Mouse (Mus musculus) heart, adult 9 months (tissue): ENCODE measurements around the gene Rhd.
"Not testable (repeated sequence)": the region's sequence is repeated elsewhere in the genome, so short reads cannot be mapped to it uniquely, and the experiment has no call there.

Source experiments
- DNase-seq, 2 experiments: peaks; one replicate each; pipeline ENCODE4 v3.0.0; 2022; ENCODE audit warnings: low spot score in 2 of 2

Rhd gene

DNA sequence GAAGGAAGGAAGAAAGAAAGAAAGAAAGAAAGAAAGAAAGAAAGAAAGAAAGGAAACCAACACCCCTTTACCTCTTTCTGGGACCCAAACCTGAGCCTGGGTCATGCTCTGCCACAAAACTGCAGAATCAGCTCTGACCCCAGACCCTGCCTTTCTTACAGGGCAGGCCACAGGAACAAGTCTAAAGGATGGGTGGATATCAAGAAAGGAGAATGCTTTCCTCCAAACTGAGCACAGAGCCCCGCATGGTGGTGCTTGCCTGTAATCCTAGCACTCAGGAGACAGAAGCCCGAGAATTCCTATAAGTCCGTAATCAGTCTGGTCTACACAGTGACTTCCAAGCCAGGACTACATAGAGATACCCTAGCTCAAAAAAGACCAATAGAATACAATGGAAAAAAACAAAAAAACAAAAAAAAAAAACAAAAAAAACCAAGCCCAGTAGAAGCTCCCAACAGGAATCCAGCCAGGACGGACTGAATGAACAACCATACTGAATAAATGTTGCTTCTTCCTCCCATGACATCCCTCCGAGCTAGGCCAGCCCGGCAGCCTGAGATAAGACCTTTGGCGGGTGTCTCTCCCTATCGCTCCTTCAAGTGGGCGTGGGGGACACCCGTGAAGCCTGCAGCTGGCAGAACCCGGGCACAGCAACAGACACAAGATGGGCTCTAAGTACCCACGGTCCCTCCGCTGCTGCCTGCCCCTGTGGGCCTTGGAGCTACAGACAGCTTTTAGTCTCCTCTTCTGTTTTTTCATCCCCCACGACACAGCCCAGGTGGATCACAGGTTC is at the start of gene Rhd:
Gene Rhd, plus strand, starts transcription at position 600 of the 793 bp plus-strand sequence.
- no peak for DNase-seq

DNA sequence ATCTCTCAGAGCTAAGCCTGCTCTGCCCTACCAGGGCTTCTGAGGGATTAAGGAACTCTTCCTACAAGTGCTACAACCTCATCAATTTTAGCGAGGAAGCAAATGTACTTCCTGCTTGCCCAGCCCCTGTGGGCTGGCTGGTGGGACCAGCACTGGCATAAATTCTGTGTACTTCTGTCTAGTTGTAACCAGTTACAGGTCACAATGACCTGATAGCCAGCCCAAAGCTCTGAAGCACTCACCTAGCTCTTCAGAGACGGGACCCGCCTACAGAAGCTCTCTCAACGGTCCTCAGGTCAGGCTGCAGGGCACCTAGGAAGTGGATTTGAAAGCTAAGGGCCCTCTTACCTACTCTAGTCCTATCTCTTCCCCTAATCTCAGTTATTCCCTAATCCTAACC is 46.6 kb upstream of the Rhd start:
- no peak for DNase-seq

DNA sequence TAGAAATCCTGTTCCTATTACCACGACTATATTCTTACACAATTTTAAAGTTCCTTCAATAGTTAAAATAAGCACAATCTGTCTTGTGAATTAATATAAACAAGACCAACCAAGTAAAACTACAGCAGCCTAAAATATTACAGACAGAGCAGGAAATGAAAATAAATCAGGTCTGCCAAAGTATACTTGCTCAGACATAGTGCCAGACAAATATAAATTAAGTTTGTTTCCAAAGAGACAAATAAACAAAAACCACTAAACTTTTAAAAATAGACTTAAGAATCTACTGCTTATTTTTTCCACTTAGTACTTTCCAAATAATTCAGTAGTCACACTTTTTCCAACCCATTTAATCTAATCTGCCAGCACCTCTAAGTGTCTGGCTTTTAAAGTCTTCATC is 43.3 kb upstream of the Rhd start:
- DNase-seq, result no peak

DNA sequence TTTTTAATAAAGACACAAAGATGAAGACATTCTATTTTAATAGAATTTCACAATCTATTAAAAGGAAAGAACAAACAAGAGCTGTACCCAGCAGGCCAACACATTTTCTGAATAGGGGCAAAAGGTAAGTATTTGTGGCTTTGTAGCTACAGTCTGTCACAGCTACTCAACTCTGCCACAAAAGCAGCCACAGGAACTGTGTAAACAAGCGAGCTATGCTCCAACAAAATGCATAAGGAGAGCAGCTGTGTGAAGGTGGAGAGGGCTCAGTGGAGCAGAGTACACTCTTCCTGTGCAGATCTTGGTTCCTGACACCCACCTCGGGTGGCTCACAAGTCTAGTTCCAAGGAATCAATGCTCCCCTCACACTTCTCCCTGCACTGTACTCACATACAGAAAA is 40.8 kb upstream of the Rhd start:
- DNase-seq, result no peak

DNA sequence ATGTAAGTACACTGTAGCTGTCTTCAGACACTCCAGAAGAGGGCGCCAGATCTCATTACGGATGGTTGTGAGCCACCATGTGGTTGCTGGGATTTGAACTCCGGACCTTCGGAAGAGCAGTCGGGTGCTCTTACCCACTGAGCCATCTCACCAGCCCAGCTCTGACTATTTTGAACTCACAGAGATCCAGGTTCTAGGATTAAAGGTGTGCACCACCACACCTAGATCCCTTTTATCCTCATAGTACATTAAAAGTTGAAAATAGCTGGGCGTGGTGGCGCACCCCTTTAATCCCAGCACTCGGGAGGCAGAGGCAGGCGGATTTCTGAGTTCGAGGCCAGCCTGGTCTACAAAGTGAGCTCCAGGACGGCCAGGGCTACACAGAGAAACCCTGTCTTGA is 38.5 kb upstream of the Rhd start:
- DNase-seq, result not testable (repeated sequence)

DNA sequence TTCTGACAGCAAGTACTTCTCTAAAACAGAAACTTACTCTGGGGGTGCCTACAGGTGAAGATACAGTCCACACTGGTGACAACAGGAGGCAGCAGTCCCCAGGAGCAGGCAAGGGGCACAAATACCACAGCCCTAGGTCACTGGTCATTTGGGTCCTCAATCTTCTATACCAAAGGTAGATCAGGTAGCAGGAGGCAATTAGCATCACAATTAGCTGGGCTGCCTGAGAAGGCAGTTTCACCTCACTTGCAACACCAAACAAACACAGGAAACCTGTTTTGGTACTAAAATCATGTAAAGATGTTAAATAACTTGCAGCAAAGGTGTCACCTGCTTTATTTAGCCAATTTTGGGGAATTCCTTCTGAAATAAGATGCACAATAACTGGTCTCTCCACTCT is 38.0 kb upstream of the Rhd start:
- DNase-seq, result no peak

DNA sequence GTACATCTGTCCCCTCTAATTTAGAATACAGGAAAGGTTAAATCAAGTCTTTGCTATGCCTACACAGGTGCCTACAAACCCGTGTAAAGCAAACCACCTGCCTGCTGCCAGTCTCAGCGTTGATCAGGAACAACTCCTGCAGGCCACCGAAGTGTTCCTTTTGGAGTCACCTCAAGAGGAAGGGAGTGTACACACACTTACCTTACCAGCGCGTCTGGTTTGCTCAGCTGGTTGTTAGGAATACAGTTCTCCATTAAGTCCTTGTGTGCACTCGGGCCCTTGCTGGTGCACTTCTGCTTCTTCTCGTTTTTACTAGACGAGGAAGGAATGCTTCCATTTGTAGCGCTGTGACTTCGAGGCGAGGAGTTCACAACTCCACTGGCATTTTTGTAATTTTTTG is 36.5 kb upstream of the Rhd start:
- DNase-seq, result no peak

DNA sequence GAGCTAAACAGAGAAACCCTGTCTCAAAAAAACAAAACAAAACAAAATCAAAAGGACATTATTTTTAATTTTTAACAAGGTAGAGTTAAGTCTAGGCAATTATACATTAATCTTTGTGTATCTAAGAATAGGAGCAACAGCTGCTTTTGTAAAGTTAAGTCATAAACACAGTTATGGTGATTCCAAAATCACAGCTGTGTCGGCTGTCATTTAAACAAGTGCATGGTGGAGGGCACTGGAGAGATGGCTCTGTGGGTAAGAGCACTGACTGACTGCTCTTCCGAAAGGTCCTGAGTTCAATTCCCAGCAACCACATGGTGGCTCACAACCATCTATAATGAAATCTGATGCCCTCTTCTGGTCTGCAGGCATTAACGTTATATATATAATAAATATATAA is 32.4 kb upstream of the Rhd start:
- DNase-seq, result no peak

DNA sequence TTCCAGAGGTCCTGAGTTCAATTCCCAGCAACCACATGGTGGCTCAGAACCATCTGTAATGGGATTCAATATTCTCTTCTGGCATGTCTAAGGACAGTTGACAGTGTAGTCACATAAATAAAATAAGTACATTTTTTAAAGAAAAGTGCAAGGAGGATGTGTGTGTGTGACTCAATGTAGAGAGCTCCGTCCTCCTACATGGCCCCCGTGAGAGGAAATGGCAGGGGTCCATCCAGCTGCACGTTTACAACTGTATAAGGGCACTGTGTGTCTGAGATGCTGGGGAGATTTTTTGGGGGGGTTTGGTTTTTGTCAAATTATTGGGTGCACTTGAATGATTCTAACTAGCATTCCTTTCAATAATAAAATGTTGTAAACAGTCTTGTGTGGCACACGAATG is 28.9 kb upstream of the Rhd start:
- DNase-seq, result no peak

DNA sequence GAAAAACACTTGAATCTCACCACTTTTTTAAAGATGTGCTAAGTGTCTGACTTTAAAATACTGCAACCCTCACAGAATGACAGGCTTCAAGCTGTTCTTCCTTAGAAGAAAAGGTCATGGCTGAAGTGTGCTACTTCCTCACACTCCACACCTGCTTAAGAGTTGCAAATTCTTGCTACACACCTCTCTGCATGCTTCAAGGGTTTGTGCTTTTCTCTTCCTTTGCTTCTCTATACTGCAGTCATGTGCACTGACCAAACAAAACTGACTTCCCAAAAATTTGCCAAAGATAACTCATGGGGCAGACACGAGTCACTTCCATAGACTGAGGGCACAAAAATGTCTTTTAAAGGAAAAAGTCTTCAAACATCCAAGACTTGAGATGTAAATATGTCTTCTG is 26.1 kb upstream of the Rhd start:
- no peak for DNase-seq

DNA sequence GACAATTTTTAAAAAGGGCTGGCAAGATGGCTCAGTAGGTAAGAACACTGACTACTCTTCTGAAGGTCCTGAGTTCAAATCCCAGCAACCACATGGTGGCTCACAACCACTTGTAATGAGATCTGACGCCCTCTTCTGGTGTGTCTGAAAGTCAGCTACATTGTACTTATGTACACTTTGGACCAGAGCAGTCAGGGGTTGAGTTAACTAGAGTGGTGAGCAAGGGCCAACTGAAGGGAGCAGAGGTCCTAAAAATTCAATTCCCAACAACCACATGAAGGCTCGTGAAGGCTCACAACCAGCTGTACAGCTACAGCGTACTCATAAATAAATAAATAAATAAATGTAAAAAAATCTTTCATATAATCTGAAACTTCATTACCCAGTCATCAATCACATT is 25.6 kb upstream of the Rhd start:
- DNase-seq, result not testable (repeated sequence)

DNA sequence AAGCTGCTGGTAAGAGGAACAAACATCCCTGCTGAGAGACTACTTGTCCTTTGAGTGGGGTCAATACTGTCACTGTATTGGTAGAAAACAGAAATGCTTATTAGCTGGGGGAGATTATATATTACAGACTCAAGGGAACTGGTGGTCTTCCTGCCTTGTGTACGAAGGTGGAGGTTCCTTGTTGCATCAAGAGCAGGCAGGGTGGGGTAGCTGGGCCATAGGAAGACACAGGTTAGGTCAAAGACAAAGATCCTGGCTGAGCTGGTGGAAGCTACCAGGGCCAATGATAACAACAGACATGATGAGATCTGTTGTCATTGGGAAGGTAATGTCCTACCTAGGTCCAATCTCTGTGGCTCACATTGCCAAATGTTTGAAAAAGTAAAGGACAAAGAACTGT is 24.1 kb upstream of the Rhd start:
- no peak for DNase-seq

DNA sequence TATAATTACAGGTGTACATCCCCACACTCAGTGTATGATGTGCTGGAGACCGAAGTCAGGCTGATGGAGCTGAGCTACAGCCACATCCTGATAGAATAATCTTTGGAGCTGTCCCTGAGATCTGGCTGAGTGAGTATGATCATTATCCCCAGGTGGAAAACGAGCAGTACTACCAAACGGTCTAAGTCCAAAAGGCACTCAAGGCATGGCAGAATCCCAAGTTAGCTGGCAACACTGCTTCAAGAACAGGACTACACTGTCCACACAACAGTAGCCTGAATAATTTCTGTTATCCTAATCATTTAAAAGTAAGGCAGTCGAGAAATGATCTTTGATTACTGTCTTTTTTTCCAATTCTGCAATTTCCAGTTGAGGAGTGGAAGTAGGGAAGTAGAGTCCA is 20.8 kb upstream of the Rhd start:
- DNase-seq, result no peak

DNA sequence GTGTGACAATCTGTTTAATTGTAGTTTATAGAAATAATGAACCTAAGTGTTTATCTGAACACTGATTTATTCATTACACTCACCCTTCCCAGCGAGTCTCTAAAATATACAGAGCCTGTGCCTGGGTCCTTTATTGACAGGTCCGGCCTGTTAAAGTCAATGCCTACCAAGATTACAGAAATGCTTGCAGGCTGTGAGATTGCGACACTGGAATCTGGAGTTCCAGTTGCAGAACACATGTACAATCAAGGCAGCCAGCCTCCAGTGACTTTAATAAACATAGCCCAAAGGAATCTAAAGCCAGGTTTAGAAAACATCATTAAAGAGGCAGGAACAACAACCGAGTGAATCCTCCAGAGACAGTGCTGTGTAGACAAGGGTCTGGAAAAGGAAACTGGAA is 16.7 kb upstream of the Rhd start:
- peak in 1 of 2 experiments; percentile 25 for DNase-seq

DNA sequence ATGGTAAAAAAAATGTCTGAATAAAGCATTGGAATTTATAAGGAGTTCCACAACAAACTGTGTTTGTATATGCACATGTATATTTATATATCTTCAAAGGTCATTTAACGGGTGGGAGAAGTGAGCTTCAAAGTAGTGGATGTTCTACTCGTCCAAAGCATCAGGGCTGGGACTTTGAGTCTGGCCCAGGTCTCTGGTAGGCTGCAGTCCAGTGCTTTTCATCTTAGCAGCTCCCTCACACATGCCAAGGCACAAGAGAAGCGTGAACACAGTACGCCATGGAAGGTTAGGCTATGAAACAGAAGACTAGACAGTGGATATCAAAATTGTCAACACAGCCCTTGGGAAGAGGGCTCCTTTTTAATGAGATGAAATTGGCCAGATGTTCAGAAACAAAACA is 13.8 kb upstream of the Rhd start:
- no peak for DNase-seq

DNA sequence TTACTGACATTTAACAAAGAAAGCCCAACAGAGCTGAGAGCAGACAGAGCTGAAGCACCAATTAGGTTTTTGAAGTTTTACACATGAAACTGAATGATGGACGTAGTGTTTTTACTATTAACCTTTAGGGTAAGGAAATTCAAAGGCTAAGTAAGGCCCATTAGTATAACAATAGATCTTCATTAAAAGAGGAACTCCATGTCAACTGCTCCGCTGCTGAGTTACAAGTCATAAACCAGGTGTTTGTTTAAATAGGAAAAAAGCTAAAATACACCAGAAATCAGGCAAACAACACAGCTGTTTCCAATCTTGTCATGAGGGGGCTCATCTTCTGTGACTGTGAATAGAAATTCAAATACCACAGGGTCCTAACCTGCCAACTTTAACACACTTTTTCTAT is 13.1 kb upstream of the Rhd start:
- DNase-seq, result no peak

DNA sequence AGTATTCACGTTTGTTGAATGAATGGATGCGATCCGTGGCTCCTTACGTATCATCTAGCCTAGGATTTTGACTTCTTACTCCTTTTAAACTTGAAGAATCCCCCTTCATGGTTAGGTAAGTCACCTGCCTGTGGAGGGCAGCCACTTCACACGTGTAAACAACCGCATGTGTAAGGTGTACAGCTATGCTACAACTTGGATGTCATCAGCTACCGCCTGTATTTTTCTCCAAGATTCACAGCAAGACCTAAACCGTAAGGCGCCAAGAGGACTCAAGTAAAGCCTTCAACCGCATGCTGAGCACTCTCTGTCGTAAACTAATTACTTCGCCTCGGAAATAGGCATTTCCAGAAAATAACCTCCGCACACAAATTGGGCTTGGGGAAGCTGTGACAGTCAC is 12.5 kb upstream of the Rhd start:
- no peak for DNase-seq

DNA sequence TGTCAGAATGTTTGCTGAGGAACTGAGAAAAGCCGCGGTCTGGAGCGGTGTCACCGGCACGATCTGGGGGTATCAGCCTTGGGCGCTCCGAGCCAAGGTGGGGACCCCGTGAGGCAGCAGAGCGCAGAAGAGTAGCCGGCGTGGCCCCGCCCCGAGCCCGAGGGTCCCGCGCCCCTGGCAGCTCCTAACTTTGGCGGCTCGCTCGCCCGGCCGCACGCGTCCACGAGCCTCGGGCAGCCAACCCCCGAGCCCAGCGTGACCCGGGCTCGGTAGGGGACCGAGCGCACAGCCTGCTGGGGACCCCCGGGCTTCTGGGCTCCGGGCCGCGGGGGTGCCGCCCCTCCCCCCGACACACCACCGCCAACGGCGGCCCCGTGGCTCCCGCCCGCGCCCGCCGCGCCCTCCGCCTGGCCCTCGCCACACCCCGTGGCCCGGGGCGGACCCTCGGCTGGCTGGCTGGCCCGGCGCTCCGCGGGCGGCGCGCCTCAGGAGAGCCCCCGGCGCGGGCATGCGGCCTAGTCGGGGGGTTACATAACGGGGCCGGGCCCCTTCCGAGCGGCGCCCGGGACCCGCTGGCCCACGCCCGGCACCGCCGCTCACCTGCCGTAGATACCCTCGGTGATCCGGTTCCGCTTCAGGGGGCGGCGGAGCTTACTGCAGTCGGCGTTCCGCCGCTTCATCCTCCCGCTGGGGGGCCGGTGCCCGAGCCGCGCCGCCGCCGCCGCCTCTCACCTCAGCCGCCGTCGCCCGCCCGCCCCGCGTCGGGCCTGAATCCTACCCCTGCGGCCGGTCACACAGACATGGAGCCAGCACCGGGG is 11.7 kb upstream of the Rhd start:
- DNase-seq, result no peak

DNA sequence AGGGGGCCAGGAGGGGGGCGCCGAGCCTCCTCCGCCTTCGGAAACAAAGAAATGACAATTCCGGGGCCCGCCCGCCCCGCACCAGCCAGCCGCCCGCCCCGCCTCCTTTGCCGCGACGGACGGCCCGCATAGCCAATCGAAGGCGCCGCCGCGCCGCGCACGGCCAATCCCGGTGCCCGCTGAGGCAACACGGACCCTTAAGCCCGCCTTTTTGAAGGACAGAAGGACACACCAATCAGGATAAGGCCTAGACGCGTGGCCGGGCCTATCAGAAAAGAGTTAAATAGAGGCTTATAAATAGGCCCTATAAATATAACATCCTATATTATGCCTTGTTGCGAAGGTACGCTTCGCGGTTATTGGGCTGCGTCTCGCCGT is 11.1 kb upstream of the Rhd start, which contains the start of gene Maco1:
Gene Maco1, minus strand, starts transcription at position 87 of the 378 bp plus-strand sequence.
- peak; percentile 100 for DNase-seq

DNA sequence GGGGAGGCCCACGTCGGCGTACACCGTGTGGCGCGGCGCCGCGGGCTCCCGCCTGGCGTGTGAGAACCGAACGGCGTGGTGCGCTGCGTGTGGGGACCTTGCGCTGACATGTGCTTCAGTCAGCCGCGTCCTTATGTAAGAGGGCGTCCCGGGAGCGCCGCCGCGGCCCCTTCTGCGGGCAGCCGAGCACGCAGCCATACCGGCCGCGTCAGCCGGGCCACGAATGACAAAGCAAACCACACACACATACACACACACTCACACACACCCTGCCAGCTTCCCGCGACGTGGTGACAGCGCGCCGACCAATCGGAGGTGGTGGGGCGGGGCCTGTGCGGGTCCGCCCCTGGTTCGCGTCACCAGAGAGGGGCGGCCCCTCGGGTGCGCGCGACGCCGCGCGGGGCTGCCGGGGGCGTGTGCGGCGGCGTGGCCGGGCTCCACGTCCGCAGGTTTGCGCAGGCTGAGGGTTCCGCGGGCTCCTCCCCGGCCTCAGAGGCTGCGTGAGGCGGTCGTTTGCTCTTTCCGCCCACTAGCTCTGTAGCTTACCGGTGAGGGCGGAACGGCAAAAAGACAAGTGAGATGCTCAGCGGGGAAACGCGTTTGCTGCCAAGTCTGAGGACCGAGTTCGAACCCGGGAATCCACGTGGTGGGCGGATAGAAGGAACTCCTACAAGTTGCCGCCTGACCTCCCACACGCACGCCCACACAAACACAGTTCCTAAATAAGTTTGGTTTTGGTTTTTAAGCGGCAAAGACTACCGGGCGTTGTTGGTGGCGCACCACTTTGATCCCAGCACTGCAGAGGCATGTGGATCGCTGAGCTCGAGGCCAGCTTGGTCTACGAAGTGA is 10.5 kb upstream of the Rhd start:
- peak; percentile 93 to 94 for DNase-seq

DNA sequence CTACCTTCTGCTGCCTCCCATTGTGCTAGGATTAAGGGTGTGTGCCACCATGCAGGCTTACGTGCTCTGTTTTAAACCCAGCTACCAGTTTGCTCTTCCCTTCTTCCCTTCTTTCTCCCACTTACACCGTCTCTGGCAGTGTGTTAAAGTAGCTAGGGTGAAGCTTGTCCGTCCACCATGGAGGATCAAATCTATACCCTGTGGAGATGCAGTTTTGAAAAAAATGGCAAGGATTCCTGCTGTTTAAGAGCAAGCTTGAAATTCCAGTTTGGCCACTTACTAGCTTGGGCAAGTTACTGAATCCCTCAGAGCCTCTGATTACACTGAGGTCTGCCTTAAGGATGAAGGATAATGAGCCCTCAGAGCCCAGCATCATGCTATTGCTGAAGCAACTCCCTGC is 9.0 kb upstream of the Rhd start:
- no peak for DNase-seq

DNA sequence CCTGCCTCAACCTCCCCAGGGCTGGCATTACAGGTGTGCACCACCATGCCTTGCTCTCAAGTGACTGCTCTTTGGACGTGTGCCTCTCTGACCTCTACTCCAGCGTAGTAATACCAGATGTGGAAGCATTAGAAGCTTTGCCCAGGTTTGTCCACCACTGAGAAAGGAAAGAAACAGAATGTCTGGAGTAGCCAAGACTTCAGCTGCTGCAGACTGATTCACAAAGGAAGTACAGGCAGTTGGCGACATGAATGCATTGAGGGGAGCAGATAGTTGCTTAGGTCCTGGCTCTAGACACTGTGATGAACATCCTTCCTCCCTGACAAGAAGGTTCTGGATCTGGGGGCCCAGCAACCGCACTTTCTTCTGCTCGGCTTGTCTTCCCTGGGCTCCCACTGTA is 8.3 kb upstream of the Rhd start:
- no peak for DNase-seq
